ENCODE assay signal across 19 mouse cellular contexts in genomic region chr10:41995051-41995450, GRCm38 (mm10). TPM values are rescaled to one million over a fixed set of nuclear protein-coding genes. Genes with fewer than 3 reads are reported as not detected.
"Had no signal": no experiment of that assay in that cellular context is flagged by ENCODE, and none has a peak within 500 bp of the region (broad histone marks: within the 10 kb centered on the region; RNA-seq: fewer than 3 reads in every experiment).

No protein-coding gene starts in this region.

- H3K36me3 ChIP-seq: limb, embryonic 12.5 days; limb, embryonic 15.5 days; midbrain, embryonic 13.5 days; stomach, embryonic 15.5 days had no signal

- H3K27me3 ChIP-seq: limb, embryonic 15.5 days; stomach, embryonic 15.5 days had no signal

- H3K4me3 ChIP-seq: limb, embryonic 12.5 days; limb, embryonic 15.5 days; midbrain, embryonic 13.5 days; stomach, embryonic 15.5 days had no signal

- ATAC-seq: liver, postnatal 0 days; lung, postnatal 0 days; midbrain, embryonic 13.5 days; midbrain, embryonic 16.5 days had no signal

- H3K4me2 ChIP-seq: limb, embryonic 12.5 days; limb, embryonic 15.5 days; liver, embryonic 11.5 days; lung, embryonic 14.5 days; midbrain, embryonic 13.5 days; stomach, embryonic 15.5 days had no signal

- H3K9me3 ChIP-seq: limb, embryonic 12.5 days; limb, embryonic 15.5 days; midbrain, embryonic 13.5 days; stomach, embryonic 15.5 days had no signal

- DNase-seq: kidney, adult 9 months; kidney, postnatal 14 days; kidney, postnatal 4 days; left cerebral cortex, postnatal 4 days; liver, postnatal 0 days; lung, embryonic 14.5 days; right cerebral cortex, postnatal 25 days; spleen, adult 18-20 months; thymus, postnatal 25 days had no signal

- H3K27ac ChIP-seq: limb, embryonic 12.5 days; limb, embryonic 15.5 days; liver, embryonic 14.5 days; macrophage; midbrain, embryonic 13.5 days; stomach, embryonic 15.5 days had no signal

- H3K9ac ChIP-seq: limb, embryonic 12.5 days; limb, embryonic 15.5 days; liver, embryonic 14.5 days; liver, postnatal 0 days; lung, embryonic 14.5 days; midbrain, embryonic 13.5 days; stomach, embryonic 15.5 days had no signal

RNA-seq across cellular contexts. Expression of gene Armc2, which starts 23.2 kb away (rescaled TPM):
- total RNA-seq: megakaryocyte, adult 5-6 weeks had no signal
